Mouse (Mus musculus): ENCODE data around the gene Hgd. TPM values are rescaled to one million over a fixed set of nuclear protein-coding genes. Genes with fewer than 3 reads are reported as not detected.

Hgd gene
- total RNA-seq, 2 experiments from 2014 or later = 0.54 TPM; not detected in 1

- TF ChIP-seq CTCF (IDR thresholded peaks at IDR 0.05) = no peak
- peak; percentile 92 to 94 for DNase-seq (ENCODE audit: extremely low spot score in 1 of 2, low spot score in 2 of 2)
- Histone ChIP-seq H3K27ac (peak within 1 kb of the TSS; percentile 99), H3K4me3 (peak within 1 kb of the TSS; percentile 78)
- intact Hi-C loops (cut with DNase I) = loop anchor here (2.0 to 5.0 kb wide), 3 partner anchors 23 to 117 kb away; partner anchors contain the start of genes Gtf2e1 and Rabl3
Measured at GRCm38 (mm10) chr16:37653731-37654657, 74.0 kb downstream of the Hgd start, which contains the start of gene Ndufb4. Gene Ndufb4 (minus strand): TSS chr16:37654453.

- no peak for TF ChIP-seq CTCF (IDR thresholded peaks at IDR 0.05)
- no peak for DNase-seq (ENCODE audit: extremely low spot score in 1 of 2, low spot score in 2 of 2)
- Histone ChIP-seq H3K4me3 (peak overlapping the region; percentile 31), H3K27ac (peak overlapping the region; percentile 86)
- intact Hi-C loops (cut with DNase I) = loop anchor here (2.0 to 5.0 kb wide), 2 partner anchors 22 to 118 kb away; partner anchors contain the start of genes Gtf2e1 and Rabl3
Measured at GRCm38 (mm10) chr16:37654831-37655455, 75.0 kb downstream of the Hgd start.

DNA sequence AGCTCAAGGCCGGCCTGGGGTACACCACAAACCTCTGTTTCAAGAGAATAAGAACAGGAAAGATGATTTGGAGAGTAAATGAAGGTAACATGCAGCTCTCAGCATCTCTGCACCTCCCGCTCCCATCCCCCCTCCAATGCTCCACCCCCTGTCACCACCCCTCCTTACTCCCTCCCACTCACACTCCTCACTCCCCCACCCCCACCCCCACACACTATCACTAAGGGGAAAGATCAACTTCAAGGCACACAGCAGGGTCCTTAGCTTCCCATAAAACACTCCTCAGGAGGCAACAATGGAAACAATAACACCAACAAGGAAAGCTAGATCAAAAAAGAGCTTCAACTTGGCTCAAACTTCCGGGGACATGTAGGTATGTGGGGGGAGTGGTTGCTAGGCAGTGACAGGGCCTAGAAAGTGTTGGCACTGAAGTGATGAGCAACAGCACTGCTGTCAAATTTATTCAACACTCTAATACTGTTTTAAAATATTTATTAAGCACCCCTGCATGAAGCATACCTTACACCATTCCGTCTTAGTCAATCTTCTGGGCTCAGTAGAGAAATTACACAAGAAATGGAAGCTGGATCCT is 75.9 kb downstream of the Hgd start:
- no peak for DNase-seq (ENCODE audit: extremely low spot score in 1 of 2, low spot score in 2 of 2)
- TF ChIP-seq CTCF (IDR thresholded peaks at IDR 0.05) = no peak
- intact Hi-C loops (cut with DNase I) = loop anchor here (2.0 kb wide), 1 partner anchor 21 kb away; no protein-coding TSS in a partner anchor

DNA sequence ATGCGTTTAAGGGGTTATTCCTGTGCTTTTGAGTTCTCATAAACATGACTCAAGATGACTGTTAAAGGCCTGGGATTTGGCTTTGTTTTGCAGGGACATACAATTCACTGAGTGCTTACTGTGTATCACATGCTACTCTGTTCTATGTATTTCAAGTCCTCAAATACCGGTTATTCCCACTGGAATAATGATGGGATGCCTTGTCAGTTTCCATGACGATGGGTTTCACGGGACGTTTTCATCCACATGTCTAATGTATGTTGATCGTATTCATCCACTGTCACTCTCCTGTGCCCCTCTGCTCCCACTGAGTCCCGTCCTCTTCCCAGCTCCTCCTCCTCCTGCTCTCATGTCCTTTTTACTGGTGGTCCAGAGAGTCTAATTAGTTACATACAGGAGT is 76.8 kb downstream of the Hgd start:
- Histone ChIP-seq H3K4me3 (no peak overlapping the region), H3K27ac (no peak overlapping the region)
- no peak for DNase-seq (ENCODE audit: extremely low spot score in 1 of 2, low spot score in 2 of 2)
- TF ChIP-seq CTCF (IDR thresholded peaks at IDR 0.05) = no peak
- intact Hi-C loops (cut with DNase I) = no loop called here

More for the DNA sequence above, 75.9 kb downstream of the Hgd start:
- Histone ChIP-seq H3K27ac (no peak overlapping the region), H3K4me3 (no peak overlapping the region)

DNA sequence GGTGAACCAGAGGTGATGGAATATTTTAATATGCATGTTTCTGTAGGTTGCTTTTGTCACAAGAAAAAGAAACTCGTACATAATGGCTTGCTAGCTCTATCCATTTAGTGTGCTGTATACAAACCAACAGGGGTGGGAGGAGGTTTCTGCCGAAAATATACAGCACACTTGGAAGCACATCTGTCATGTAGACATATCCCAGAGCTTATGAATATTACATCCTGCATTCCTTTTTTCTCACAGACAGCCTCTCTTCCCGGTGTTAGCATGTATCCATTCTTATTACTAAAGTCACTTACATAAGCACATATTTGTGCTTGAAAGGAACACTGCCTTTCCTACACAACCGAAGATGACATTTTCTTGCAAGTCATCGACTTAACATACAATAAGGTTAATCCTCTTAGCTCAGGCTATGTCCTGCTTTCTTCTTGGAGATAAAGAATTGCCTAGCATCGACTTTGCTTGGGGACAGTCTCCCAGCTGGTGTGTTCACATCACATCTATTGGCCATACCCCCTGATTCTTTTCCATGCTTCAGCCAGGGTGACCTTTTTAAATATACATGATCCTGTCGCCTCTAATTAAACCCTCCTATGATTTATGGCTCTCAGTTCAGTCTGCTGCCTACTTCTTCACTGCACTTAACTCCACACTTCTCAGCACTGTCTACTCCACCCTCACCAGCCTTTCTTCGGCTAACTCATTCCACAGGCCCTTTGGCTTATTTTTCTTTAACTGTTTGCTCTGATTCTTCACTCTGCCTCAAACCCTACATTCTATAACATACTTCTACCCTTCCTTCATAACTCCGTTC is 83.9 kb downstream of the Hgd start:
- no peak for TF ChIP-seq CTCF (IDR thresholded peaks at IDR 0.05)
- no peak for DNase-seq (ENCODE audit: extremely low spot score in 1 of 2, low spot score in 2 of 2)
- Histone ChIP-seq H3K4me3 (no peak overlapping the region), H3K27ac (no peak overlapping the region; the same call in 1 of the 2 replicates)
- intact Hi-C loops (cut with DNase I) = no loop called here

GRCm38 (mm10) chr16:37665394-37665935 is 85.5 kb downstream of the Hgd start:
- intact Hi-C loops (cut with DNase I) = no loop called here
- Histone ChIP-seq H3K27ac (no peak overlapping the region), H3K4me3 (no peak overlapping the region)
- TF ChIP-seq CTCF (IDR thresholded peaks at IDR 0.05) = no peak
- DNase-seq (ENCODE audit: extremely low spot score in 1 of 2, low spot score in 2 of 2) = no peak

DNA sequence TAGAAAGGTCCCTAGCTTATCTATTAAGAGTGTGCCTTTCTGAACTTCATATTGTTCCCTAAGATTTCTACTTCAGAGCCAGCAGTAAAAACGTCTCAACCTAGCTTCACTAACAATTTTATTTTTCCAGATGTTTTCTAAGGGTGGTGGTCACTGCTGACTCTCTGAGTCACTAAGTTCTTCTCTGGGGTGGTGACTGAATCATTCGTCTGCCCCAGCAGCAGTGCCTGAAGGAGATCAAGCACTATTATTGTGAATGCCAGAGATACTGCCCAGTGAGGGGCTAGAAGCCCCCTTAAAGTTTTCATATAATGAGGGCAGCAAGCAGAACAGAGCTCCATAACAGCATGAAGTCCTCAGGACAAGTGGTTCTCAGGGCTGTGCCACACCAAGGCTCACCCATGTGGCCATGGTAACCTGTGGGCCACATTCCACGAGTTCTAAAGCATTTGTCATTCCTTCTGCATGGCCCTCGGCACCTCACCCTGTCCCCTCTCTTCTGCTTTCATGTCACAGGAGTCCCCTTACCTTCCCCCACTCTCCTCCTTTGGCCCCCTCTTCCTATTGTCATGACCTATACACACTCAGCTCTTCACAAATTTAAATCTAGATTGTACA is 90.8 kb downstream of the Hgd start:
- Histone ChIP-seq H3K27ac (no peak overlapping the region), H3K4me3 (no peak overlapping the region)
- no peak for DNase-seq (ENCODE audit: extremely low spot score in 1 of 2, low spot score in 2 of 2)
- intact Hi-C loops (cut with DNase I) = no loop called here
- TF ChIP-seq CTCF (IDR thresholded peaks at IDR 0.05) = no peak

DNA sequence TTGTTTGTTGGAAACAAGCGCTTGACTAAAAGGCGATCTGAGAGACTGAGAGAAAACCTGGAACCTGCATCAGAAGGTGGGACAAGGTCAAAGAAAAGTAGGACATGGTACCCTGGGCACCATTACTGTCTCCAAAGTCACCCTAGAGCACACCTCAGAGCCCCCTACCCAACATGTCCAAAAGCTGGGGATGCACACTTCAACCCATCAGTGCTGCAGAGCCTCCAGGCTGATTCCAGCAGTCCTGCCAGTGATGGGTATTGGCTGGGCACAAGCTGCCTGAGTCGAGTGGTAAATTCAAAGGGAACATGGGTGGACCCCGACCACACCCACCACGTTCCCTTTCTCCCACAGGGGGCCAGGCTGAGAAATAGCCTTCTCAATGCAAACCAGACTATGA is 95.4 kb downstream of the Hgd start:
- DNase-seq (ENCODE audit: extremely low spot score in 1 of 2, low spot score in 2 of 2) = no peak
- Histone ChIP-seq H3K4me3 (no peak overlapping the region), H3K27ac (peak overlapping the region; percentile 86)
- intact Hi-C loops (cut with DNase I) = no loop called here
- no peak for TF ChIP-seq CTCF (IDR thresholded peaks at IDR 0.05)

- no peak for TF ChIP-seq CTCF (IDR thresholded peaks at IDR 0.05)
- DNase-seq (ENCODE audit: extremely low spot score in 1 of 2, low spot score in 2 of 2) = peak; percentile 54 to 56
- Histone ChIP-seq H3K4me3 (0 out of 2 replicates have a peak overlapping the region, but pooled peaks have one; percentile 17), H3K27ac (peak overlapping the region; percentile 86)
- intact Hi-C loops (cut with DNase I) = loop anchor here (2.0 kb wide), 1 partner anchor 21 kb away; the partner anchor contains the start of gene Ndufb4
Measured at GRCm38 (mm10) chr16:37676024-37676676, 96.2 kb downstream of the Hgd start.

- DNase-seq (ENCODE audit: extremely low spot score in 1 of 2, low spot score in 2 of 2) = no peak
- H3K4me3 ChIP-seq = no peak overlapping the region
- no peak for TF ChIP-seq CTCF (IDR thresholded peaks at IDR 0.05)
- H3K27ac ChIP-seq = peak overlapping the region; percentile 47; the same call in 1 of the 2 replicates
- intact Hi-C loops (cut with DNase I) = loop anchor here (2.0 kb wide), 1 partner anchor 22 kb away; the partner anchor contains the start of gene Ndufb4
Measured at GRCm38 (mm10) chr16:37676677-37677072, 96.7 kb downstream of the Hgd start.

Measured in left cerebral cortex, adult 2 months (tissue).